Mouse (Mus musculus): ENCODE data around the gene Fgf16. TPM values are rescaled to one million over a fixed set of nuclear protein-coding genes. Genes with fewer than 3 reads are reported as not detected.
A peak's percentile ranks its signal among the peaks of the same experiment; 100 is the strongest.

Gene Fgf16
- total RNA-seq (2014; rRNA removed), result 0.33 and 1.0 TPM in 2 replicates
- 0.25 and 0.36 TPM in 2 replicates for polyA plus RNA-seq (2015; fragmentation: Nextera tagmentation; extraction: Ambion mirVana)

DNA sequence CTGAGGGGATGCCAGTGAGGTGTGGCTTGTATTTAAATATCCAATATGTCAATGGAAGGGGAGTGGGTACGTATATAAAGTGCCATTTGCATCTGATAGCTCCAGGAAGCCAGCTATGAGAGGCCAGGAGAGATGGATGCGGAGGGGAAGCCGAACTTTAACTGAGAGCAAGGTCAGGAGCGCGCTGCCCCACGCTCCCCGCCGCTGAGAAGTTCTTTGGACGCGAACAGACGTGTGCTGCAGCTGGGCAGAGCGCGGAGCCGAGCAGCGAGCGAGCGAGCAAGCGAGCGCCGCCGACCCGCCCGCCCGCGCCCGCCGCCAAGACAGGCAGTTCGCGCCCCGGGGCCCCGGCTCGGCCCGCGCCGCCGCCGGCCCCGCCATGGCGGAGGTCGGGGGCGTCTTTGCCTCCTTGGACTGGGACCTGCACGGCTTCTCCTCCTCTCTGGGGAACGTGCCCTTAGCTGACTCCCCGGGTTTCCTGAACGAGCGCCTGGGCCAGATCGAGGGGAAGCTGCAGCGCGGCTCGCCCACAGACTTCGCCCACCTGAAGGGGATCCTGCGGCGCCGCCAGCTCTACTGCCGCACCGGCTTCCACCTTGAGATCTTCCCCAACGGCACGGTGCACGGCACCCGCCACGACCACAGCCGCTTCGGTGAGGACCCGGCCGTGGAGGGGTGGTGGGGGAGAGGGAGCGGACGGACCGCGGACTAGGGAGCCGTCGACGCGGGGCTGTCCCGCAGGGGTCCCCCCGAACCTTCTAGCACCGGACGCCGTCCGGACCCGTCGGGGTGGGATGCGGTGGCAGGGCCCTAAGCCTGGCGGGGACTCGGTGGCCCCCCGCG, at the start of gene Fgf16:
Gene Fgf16 (plus strand): TSS at position 118 of the 843 bp plus-strand sequence.
- H3K9ac ChIP-seq, result peak within 1 kb of the TSS; percentile 18
- peak within 1 kb of the TSS; percentile 42 for H3K4me3 ChIP-seq (ENCODE audit: low read depth, low read length)
- ATAC-seq (peak; percentile 44), DNase-seq (no peak)
- H3K9me3 ChIP-seq (ENCODE audit: low read length), result no peaks in the 10 kb centered on the region
- no peaks in the 10 kb centered on the region for H3K4me1 ChIP-seq (ENCODE audit: insufficient read depth)
- no peaks in the 10 kb centered on the region for H3K36me3 ChIP-seq (ENCODE audit: insufficient read depth)
- no peak within 1 kb of the TSS for H3K27ac ChIP-seq (ENCODE audit: low read depth, low read length)
- H3K4me2 ChIP-seq (ENCODE audit: low read depth), result peak within 1 kb of the TSS; percentile 68
- H3K27me3 ChIP-seq (ENCODE audit: insufficient read depth, low read length), result peaks cover 5% of the 10 kb centered on the region; the same call in 1 of the 2 replicates
- no peak for TF ChIP-seq CTCF (IDR thresholded peaks at IDR 0.05; ENCODE audit: low read depth)
- 21% methylated on average over 81 of the region's 86 CpGs for WGBS

- Histone ChIP-seq H3K4me2 (ENCODE audit: low read depth) (no peak overlapping the region), H3K4me1 (ENCODE audit: insufficient read depth) (no peaks in the 10 kb centered on the region), H3K9me3 (ENCODE audit: low read length) (no peaks in the 10 kb centered on the region), H3K9ac (no peak overlapping the region), H3K4me3 (ENCODE audit: low read depth, low read length) (no peak overlapping the region), H3K27ac (ENCODE audit: low read depth, low read length) (no peak overlapping the region), H3K36me3 (ENCODE audit: insufficient read depth) (no peaks in the 10 kb centered on the region), H3K27me3 (ENCODE audit: insufficient read depth, low read length) (no peaks in the 10 kb centered on the region)
- no peak for DNase-seq
- ATAC-seq, result no peak
- TF ChIP-seq CTCF (IDR thresholded peaks at IDR 0.05; ENCODE audit: low read depth), result no peak
- 70% methylated on average over 4 of the region's 4 CpGs for WGBS
Observed at GRCm38 (mm10) chrX:105714740-105715139, 49.3 kb upstream of the Fgf16 start.

DNA sequence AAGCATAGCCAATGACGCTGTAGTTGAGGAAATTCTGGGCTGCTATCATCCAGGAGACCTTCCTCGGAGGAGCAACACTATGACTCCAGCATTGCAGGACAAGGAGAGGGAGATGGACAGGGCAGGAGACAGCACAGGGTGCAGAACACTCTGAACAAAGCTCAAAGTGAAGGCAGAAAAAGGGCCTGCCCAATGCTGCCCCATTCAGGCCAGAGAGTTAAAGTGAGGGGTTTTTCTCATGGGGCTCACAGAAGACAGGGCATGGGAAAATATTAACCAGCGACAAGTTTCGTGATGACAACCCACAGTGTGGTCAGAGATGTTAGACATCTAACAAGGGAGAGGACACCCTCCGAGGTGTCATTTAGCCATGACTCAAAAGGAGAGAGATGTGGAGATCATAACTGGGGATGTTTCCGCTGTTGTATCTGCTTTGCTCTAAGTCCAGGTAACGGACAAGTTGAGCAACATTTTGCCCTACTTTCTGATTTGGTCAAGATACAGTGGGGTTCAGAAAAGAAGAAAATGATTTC, 48.2 kb upstream of the Fgf16 start:
- 89% methylated on average over 7 of the region's 7 CpGs for WGBS
- Histone ChIP-seq H3K27me3 (ENCODE audit: insufficient read depth, low read length) (no peaks in the 10 kb centered on the region), H3K4me2 (ENCODE audit: low read depth) (no peak overlapping the region), H3K9me3 (ENCODE audit: low read length) (no peaks in the 10 kb centered on the region), H3K4me3 (ENCODE audit: low read depth, low read length) (no peak overlapping the region), H3K9ac (no peak overlapping the region), H3K36me3 (ENCODE audit: insufficient read depth) (no peaks in the 10 kb centered on the region), H3K27ac (ENCODE audit: low read depth, low read length) (no peak overlapping the region), H3K4me1 (ENCODE audit: insufficient read depth) (no peaks in the 10 kb centered on the region)
- DNase-seq, result no peak
- no peak for TF ChIP-seq CTCF (IDR thresholded peaks at IDR 0.05; ENCODE audit: low read depth)
- no peak for ATAC-seq

DNA sequence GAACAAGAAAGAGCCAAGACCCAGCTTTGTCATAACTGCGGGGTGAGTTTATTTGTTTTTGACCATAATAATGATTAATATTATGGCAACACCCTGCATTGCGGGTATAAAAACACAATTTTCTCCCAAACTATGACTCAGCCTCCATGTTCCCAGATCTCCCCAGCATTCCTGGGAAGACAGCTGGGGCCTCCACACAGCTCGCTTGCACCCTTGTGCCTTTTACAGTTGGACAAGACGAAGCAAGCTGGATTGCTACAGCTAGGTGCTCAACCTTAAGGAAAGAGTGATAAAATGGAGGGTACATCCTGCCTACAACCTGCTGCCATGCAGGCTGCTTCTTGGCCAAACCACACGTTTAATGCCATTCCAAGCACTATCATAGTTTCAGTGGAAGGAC, 45.7 kb upstream of the Fgf16 start:
- ATAC-seq, result no peak
- WGBS, result 87% methylated on average over 5 of the region's 5 CpGs

DNA sequence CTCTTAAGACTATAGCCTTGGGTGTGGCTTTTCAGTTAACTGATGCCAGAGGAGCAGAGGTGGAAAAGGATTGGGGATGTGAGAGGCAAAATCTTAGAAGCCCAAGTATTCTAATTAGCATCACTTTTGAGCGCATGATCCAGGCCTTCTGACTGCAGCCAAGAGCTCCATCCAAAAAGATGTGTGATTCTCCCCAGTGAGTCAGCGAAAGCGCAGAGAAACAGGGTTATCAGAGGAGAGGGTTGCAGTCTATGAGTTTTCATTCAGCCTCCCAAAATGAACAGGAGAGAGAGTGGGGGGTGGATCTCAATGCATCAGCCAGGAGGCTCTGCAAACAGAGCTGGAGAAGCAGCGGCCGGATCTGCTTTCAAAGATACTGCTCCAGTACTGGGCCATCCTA, 45.1 kb upstream of the Fgf16 start:
- no peak for TF ChIP-seq CTCF (IDR thresholded peaks at IDR 0.05; ENCODE audit: low read depth)
- Histone ChIP-seq H3K4me2 (ENCODE audit: low read depth) (no peak overlapping the region), H3K36me3 (ENCODE audit: insufficient read depth) (no peaks in the 10 kb centered on the region), H3K9me3 (ENCODE audit: low read length) (no peaks in the 10 kb centered on the region), H3K4me3 (ENCODE audit: low read depth, low read length) (no peak overlapping the region), H3K9ac (no peak overlapping the region), H3K4me1 (ENCODE audit: insufficient read depth) (no peaks in the 10 kb centered on the region), H3K27ac (ENCODE audit: low read depth, low read length) (no peak overlapping the region), H3K27me3 (ENCODE audit: insufficient read depth, low read length) (no peaks in the 10 kb centered on the region)
- DNase-seq (no peak), ATAC-seq (no peak)
- 79% methylated on average over 5 of the region's 5 CpGs for WGBS

More for the DNA sequence above, 45.7 kb upstream of the Fgf16 start:
- H3K27ac ChIP-seq (ENCODE audit: low read depth, low read length), result no peak overlapping the region
- H3K9me3 ChIP-seq (ENCODE audit: low read length), result no peaks in the 10 kb centered on the region
- H3K36me3 ChIP-seq (ENCODE audit: insufficient read depth), result no peaks in the 10 kb centered on the region
- TF ChIP-seq CTCF (IDR thresholded peaks at IDR 0.05; ENCODE audit: low read depth), result no peak
- H3K9ac ChIP-seq, result no peak overlapping the region
- no peak overlapping the region for H3K4me3 ChIP-seq (ENCODE audit: low read depth, low read length)
- H3K27me3 ChIP-seq (ENCODE audit: insufficient read depth, low read length), result no peaks in the 10 kb centered on the region
- DNase-seq, result no peak
- H3K4me1 ChIP-seq (ENCODE audit: insufficient read depth), result no peaks in the 10 kb centered on the region
- H3K4me2 ChIP-seq (ENCODE audit: low read depth), result no peak overlapping the region

GRCm38 (mm10) chrX:105724174-105724573, 39.9 kb upstream of the Fgf16 start:
- H3K36me3 ChIP-seq (ENCODE audit: insufficient read depth), result no peaks in the 10 kb centered on the region
- ATAC-seq (no peak), DNase-seq (no peak)
- no peak overlapping the region for H3K4me2 ChIP-seq (ENCODE audit: low read depth)
- no peak overlapping the region for H3K9ac ChIP-seq
- 89% methylated on average over 7 of the region's 7 CpGs for WGBS
- no peaks in the 10 kb centered on the region for H3K9me3 ChIP-seq (ENCODE audit: low read length)
- no peaks in the 10 kb centered on the region for H3K27me3 ChIP-seq (ENCODE audit: insufficient read depth, low read length)
- no peak overlapping the region for H3K4me3 ChIP-seq (ENCODE audit: low read depth, low read length)
- H3K27ac ChIP-seq (ENCODE audit: low read depth, low read length), result no peak overlapping the region
- no peaks in the 10 kb centered on the region for H3K4me1 ChIP-seq (ENCODE audit: insufficient read depth)
- no peak for TF ChIP-seq CTCF (IDR thresholded peaks at IDR 0.05; ENCODE audit: low read depth)

All from forebrain, postnatal 0 days (tissue).